ENCODE assay signal across 8 mouse cellular contexts in genomic region chr15:84629680-84630079, GRCm38 (mm10). TPM values are rescaled to one million over a fixed set of nuclear protein-coding genes. Genes with fewer than 3 reads are reported as not detected.
A peak's percentile ranks its signal among the peaks of the same experiment; 100 is the strongest.
DNase-seq lines count a peak whose midpoint lies in the region; ATAC-seq and TF ChIP-seq lines count a peak whose summit lies in the region.

No protein-coding gene starts in this region.

- 21% methylated on average over 3 of the region's 3 CpGs for WGBS in liver, embryonic 12.5 days (ENCODE audit: insufficient replicate concordance)
- 19% methylated on average over 3 of the region's 3 CpGs for WGBS in intestine, postnatal 0 days
- WGBS in midbrain, embryonic 11.5 days: 14% methylated on average over 3 of the region's 3 CpGs

- H3K9me3 ChIP-seq in liver, embryonic 12.5 days (replicated peaks): no peaks in the 10 kb centered on the region
- H3K9me3 ChIP-seq in intestine, postnatal 0 days (ENCODE audit: control insufficient read depth): no peaks in the 10 kb centered on the region
- H3K9me3 ChIP-seq in midbrain, embryonic 11.5 days (ENCODE audit: control insufficient read depth, low read length): no peaks in the 10 kb centered on the region

- H3K36me3 ChIP-seq in liver, embryonic 12.5 days: no peaks in the 10 kb centered on the region
- no peaks in the 10 kb centered on the region for H3K36me3 ChIP-seq in intestine, postnatal 0 days (ENCODE audit: control insufficient read depth, insufficient read depth)
- no peaks in the 10 kb centered on the region for H3K36me3 ChIP-seq in midbrain, embryonic 11.5 days (ENCODE audit: control insufficient read depth, insufficient read depth, low read length)

- no peak for ATAC-seq in CD4-positive, CD25-positive, alpha-beta regulatory T cell, adult 4 months
- ATAC-seq in liver, embryonic 12.5 days: no peak
- no peak for ATAC-seq in intestine, postnatal 0 days
- ATAC-seq in midbrain, embryonic 11.5 days (ENCODE audit: low FRiP score): peak; percentile 66; the same call in 1 of the 2 replicates
- no peak for ATAC-seq in activated CD4-positive, CD25-positive, alpha-beta regulatory T cell, adult 4 months

- peak; percentile 90 for TF ChIP-seq CTCF in intestine, postnatal 0 days (IDR thresholded peaks at IDR 0.05; ENCODE audit: low read depth)

- no peak overlapping the region for H3K27ac ChIP-seq in liver, embryonic 12.5 days
- no peak overlapping the region for H3K27ac ChIP-seq in intestine, postnatal 0 days (ENCODE audit: low read depth, low read length)
- no peak overlapping the region for H3K27ac ChIP-seq in midbrain, embryonic 11.5 days (ENCODE audit: low read depth, low read length)

- peaks cover 10% of the 10 kb centered on the region for H3K4me1 ChIP-seq in liver, embryonic 12.5 days
- H3K4me1 ChIP-seq in intestine, postnatal 0 days (replicated peaks; ENCODE audit: control insufficient read depth, insufficient read depth, low read length): peaks cover 12% of the 10 kb centered on the region
- peaks cover 9% of the 10 kb centered on the region for H3K4me1 ChIP-seq in midbrain, embryonic 11.5 days (ENCODE audit: control insufficient read depth, insufficient read depth, low read length)

- DNase-seq in CD4-positive, CD25-positive, alpha-beta regulatory T cell, adult 2 months (ENCODE audit: low read depth, low spot score): peak; percentile 28
- DNase-seq in liver: peak; percentile 65
- peak; percentile 87 for DNase-seq in embryo, embryonic 11 days
- DNase-seq in midbrain, embryonic 11.5 days (ENCODE audit: low spot score, missing footprints): peak; percentile 97

- H3K4me3 ChIP-seq in liver, embryonic 12.5 days: no peak overlapping the region
- no peak overlapping the region for H3K4me3 ChIP-seq in intestine, postnatal 0 days (ENCODE audit: low read depth, low read length)
- no peak overlapping the region for H3K4me3 ChIP-seq in midbrain, embryonic 11.5 days (ENCODE audit: low read depth, low read length)

- no peak overlapping the region for H3K9ac ChIP-seq in liver, embryonic 12.5 days
- no peak overlapping the region for H3K9ac ChIP-seq in intestine, postnatal 0 days (ENCODE audit: low read depth, low read length)
- no peak overlapping the region for H3K9ac ChIP-seq in midbrain, embryonic 11.5 days (ENCODE audit: low read length)

- no peaks in the 10 kb centered on the region for H3K27me3 ChIP-seq in liver, embryonic 12.5 days (replicated peaks)
- H3K27me3 ChIP-seq in intestine, postnatal 0 days (replicated peaks; ENCODE audit: control insufficient read depth, insufficient read depth, low read length): no peaks in the 10 kb centered on the region
- H3K27me3 ChIP-seq in midbrain, embryonic 11.5 days (ENCODE audit: control insufficient read depth, insufficient read depth, low read length): no peaks in the 10 kb centered on the region

- no peak overlapping the region for H3K4me2 ChIP-seq in liver, embryonic 12.5 days
- H3K4me2 ChIP-seq in intestine, postnatal 0 days (replicated peaks; ENCODE audit: low read depth): no peak overlapping the region
- no peak overlapping the region for H3K4me2 ChIP-seq in midbrain, embryonic 11.5 days

RNA-seq across cellular contexts. Expression of gene Prr5, which starts 39.7 kb away (rescaled TPM):
- under 1 TPM in 1 of 2 experiments, not detected in 1; 0.56 TPM for polyA plus RNA-seq in CD4-positive, CD25-positive, alpha-beta regulatory T cell, adult 4 months (2017; shearing (Covaris generic))
- polyA plus RNA-seq in liver, embryonic 12.5 days (2016; fragmentation: Nextera tagmentation; extraction: Ambion mirVana): 12.6 and 14.1 TPM in 2 replicates
- 68.5 and 83.0 TPM in 2 replicates for polyA plus RNA-seq in intestine, postnatal 0 days (2015; fragmentation: Nextera tagmentation; extraction: Ambion mirVana)
- polyA plus RNA-seq in midbrain, embryonic 11.5 days (2014; fragmentation: Nextera tagmentation; extraction: Ambion mirVana): 7.3 and 10.9 TPM in 2 replicates
- polyA plus RNA-seq in activated CD4-positive, CD25-positive, alpha-beta regulatory T cell, adult 4 months (2017; shearing (Covaris generic)): not detected

Comparison
In these comparisons a context has a peak if more than half of its experiments do, and no peak if none do; other contexts are left out.
1. DNase-seq: peak in every context shown above with its lines; median percentile 97 in midbrain, embryonic 11.5 days; 87 in embryo, embryonic 11 days; 65 in liver; 28 in CD4-positive, CD25-positive, alpha-beta regulatory T cell, adult 2 months.